Mouse (Mus musculus): ENCODE data around the gene Pcdh7. TPM values are rescaled to one million over a fixed set of nuclear protein-coding genes. Genes with fewer than 3 reads are reported as not detected.

Pcdh7 gene
- total and polyA plus RNA-seq, 2 experiments: 0.32 to 1.5 TPM

DNA sequence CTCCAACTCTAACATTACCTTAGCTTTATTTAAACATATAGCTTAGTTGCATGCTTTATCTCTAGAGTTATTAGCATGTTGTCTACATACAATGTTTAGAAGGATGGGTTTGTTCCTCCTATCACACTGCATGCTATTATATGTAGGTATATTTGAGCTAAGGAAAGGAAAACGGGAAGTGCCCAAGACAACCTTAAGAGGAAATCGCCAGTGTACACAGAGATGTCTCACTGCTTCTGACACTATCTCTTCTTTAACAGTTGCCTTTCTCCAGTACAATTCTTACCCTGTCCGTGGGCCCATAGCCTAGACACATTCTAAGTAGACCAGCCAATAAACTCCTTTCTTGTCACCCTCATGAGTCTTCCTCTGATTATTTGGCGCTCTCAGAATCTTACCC, 62.8 kb downstream of the Pcdh7 start:
- 86% methylated on average over 4 of the region's 4 CpGs for WGBS
- no peak for DNase-seq (ENCODE audit: extremely low read depth, low read depth, low spot score)
- no peak for TF ChIP-seq POLR2A (IDR thresholded peaks at IDR 0.05; ENCODE audit: extremely low read depth, insufficient read depth, low read length)
- no peak for TF ChIP-seq CTCF (IDR thresholded peaks at IDR 0.05; ENCODE audit: low read depth, low read length)
- no peaks in the 10 kb centered on the region for H3K36me3 ChIP-seq (ENCODE audit: control insufficient read depth, insufficient read depth, low read length)
- no peaks in the 10 kb centered on the region for H3K79me2 ChIP-seq (ENCODE audit: control insufficient read depth, insufficient read depth, low read length)
- no peak overlapping the region for H3K27ac ChIP-seq (replicated peaks; ENCODE audit: insufficient read depth, low read depth, low read length)
- H3K4me3 ChIP-seq (ENCODE audit: insufficient read depth, low read depth, low read length): no peak overlapping the region
- no peaks in the 10 kb centered on the region for H3K4me1 ChIP-seq (ENCODE audit: control insufficient read depth, insufficient read depth, low read length)
- H3K27me3 ChIP-seq (ENCODE audit: control insufficient read depth, insufficient read depth, low read length): no peaks in the 10 kb centered on the region
- H3K9ac ChIP-seq (ENCODE audit: low read depth, low read length): no peak overlapping the region

DNA sequence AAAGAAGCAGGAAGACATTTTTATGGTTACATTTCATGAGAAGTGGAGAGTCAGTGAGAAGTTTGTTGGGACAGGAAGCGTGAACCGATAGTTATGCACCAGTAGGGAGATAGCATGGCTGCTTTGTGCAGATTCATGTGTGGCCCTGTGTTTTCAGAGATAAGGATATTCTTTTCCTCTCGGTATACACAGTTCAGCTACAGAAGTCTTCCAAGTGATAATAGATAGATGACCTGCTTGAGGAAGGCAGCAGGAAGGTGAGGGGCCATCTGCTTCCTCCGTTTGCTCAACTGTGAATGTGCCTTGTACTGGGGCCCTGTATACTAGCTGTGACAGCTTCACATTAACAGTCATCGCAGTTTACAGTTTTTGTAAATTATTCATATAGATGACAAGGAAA, 64.2 kb downstream of the Pcdh7 start:
- whole genome bisulfite sequencing: 71% methylated on average over 5 of the region's 5 CpGs
- Histone ChIP-seq H3K79me2 (ENCODE audit: control insufficient read depth, insufficient read depth, low read length) (no peaks in the 10 kb centered on the region), H3K9ac (ENCODE audit: low read depth, low read length) (no peak overlapping the region), H3K4me1 (ENCODE audit: control insufficient read depth, insufficient read depth, low read length) (no peaks in the 10 kb centered on the region), H3K36me3 (ENCODE audit: control insufficient read depth, insufficient read depth, low read length) (no peaks in the 10 kb centered on the region), H3K4me3 (ENCODE audit: insufficient read depth, low read depth, low read length) (no peak overlapping the region), H3K27me3 (ENCODE audit: control insufficient read depth, insufficient read depth, low read length) (no peaks in the 10 kb centered on the region), H3K27ac (replicated peaks; ENCODE audit: insufficient read depth, low read depth, low read length) (no peak overlapping the region)
- no peak for DNase-seq (ENCODE audit: extremely low read depth, low read depth, low spot score)
- TF ChIP-seq POLR2A (IDR thresholded peaks at IDR 0.05; ENCODE audit: extremely low read depth, insufficient read depth, low read length): no peak

DNA sequence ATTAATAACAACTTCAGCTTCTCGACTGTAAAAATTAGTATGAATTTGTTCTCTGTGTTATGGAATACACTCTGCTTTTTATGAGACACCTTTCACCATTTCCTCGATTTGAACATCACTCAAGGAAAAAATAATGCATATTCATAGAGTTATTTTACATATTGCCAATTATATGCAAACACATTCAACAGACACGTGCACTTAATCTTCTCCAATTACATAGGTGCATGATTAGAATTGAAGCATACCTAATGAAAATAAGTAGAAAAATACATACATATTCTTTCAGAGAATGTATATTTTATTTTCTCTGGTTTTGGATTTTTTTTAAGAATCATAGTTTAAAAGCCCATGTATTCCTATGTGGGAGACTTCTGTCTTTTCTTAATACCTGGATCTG, 64.8 kb downstream of the Pcdh7 start:
- no peaks in the 10 kb centered on the region for H3K4me1 ChIP-seq (ENCODE audit: control insufficient read depth, insufficient read depth, low read length)
- no peak overlapping the region for H3K4me3 ChIP-seq (ENCODE audit: insufficient read depth, low read depth, low read length)
- no peak overlapping the region for H3K9ac ChIP-seq (ENCODE audit: low read depth, low read length)
- 81% methylated on average over 3 of the region's 3 CpGs for WGBS
- H3K79me2 ChIP-seq (ENCODE audit: control insufficient read depth, insufficient read depth, low read length): no peaks in the 10 kb centered on the region
- TF ChIP-seq CTCF (IDR thresholded peaks at IDR 0.05; ENCODE audit: low read depth, low read length) (no peak), POLR2A (IDR thresholded peaks at IDR 0.05; ENCODE audit: extremely low read depth, insufficient read depth, low read length) (no peak)
- H3K27ac ChIP-seq (replicated peaks; ENCODE audit: insufficient read depth, low read depth, low read length): no peak overlapping the region
- no peaks in the 10 kb centered on the region for H3K36me3 ChIP-seq (ENCODE audit: control insufficient read depth, insufficient read depth, low read length)
- no peak for DNase-seq (ENCODE audit: extremely low read depth, low read depth, low spot score)
- H3K27me3 ChIP-seq (ENCODE audit: control insufficient read depth, insufficient read depth, low read length): no peaks in the 10 kb centered on the region

DNA sequence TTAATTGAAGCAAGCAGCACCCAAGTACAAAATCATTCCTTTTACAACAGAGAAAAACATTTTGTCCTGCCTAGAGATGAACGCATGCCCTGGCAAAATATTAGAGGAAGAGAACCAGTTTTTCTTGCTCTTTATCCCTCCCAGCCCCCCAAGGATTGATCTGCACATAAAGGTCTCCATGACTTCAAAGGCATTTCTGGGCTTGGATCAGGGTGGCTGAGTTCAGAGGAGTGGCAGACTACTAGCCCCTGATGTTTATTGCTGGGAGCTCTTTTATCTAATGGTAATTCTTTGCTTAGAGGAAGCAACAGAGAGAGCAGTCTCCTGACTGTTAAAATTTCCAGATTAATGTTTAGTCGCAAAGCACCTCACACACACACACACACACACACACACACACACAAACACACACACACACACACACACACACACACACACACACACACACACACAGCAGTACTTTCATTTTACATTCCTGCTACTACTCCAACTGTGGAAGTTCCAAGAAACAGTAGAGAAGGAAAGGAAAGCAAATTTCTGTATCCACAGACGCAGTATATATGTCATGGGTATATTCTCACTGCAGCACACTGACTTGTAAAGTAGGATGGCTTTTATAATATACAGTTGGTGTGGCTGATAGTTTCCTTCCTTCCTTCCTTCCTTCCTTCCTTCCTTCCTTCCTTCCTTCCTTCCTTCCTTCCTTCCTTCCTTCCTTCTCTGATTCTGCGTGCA, 71.2 kb downstream of the Pcdh7 start:
- Histone ChIP-seq H3K79me2 (ENCODE audit: control insufficient read depth, insufficient read depth, low read length) (no peaks in the 10 kb centered on the region), H3K4me3 (ENCODE audit: insufficient read depth, low read depth, low read length) (no peak overlapping the region), H3K36me3 (ENCODE audit: control insufficient read depth, insufficient read depth, low read length) (no peaks in the 10 kb centered on the region), H3K27me3 (ENCODE audit: control insufficient read depth, insufficient read depth, low read length) (no peaks in the 10 kb centered on the region), H3K9ac (ENCODE audit: low read depth, low read length) (no peak overlapping the region), H3K27ac (replicated peaks; ENCODE audit: insufficient read depth, low read depth, low read length) (no peak overlapping the region), H3K4me1 (ENCODE audit: control insufficient read depth, insufficient read depth, low read length) (no peaks in the 10 kb centered on the region)
- TF ChIP-seq CTCF (IDR thresholded peaks at IDR 0.05; ENCODE audit: low read depth, low read length) (no peak), POLR2A (IDR thresholded peaks at IDR 0.05; ENCODE audit: extremely low read depth, insufficient read depth, low read length) (no peak)
- WGBS: 55% methylated on average over 4 of the region's 4 CpGs
- DNase-seq (ENCODE audit: extremely low read depth, low read depth, low spot score): no peak

DNA sequence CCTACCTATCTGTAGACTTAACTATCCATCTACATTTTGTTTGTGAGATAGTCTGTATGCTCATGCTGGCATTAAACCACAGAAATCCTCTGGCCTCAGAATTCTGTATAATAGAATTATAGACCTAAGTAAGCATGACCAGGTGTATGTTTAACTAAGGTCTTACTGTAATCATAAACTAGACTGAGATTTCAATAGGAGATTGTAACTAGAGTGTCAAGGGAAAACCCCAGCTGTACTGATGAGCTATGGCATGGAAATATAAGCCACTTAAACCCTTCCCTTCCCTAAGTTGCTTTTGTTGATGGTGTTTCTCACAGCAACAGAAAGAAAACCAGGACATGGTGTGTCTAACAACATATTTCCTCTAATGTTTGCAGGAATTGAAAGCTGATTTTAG, 78.6 kb downstream of the Pcdh7 start:
- DNase-seq (ENCODE audit: extremely low read depth, low read depth, low spot score): no peak
- no peaks in the 10 kb centered on the region for H3K79me2 ChIP-seq (ENCODE audit: control insufficient read depth, insufficient read depth, low read length)
- H3K36me3 ChIP-seq (ENCODE audit: control insufficient read depth, insufficient read depth, low read length): no peaks in the 10 kb centered on the region
- no peak overlapping the region for H3K4me3 ChIP-seq (ENCODE audit: insufficient read depth, low read depth, low read length)
- H3K4me1 ChIP-seq (ENCODE audit: control insufficient read depth, insufficient read depth, low read length): no peaks in the 10 kb centered on the region
- TF ChIP-seq CTCF (IDR thresholded peaks at IDR 0.05; ENCODE audit: low read depth, low read length) (no peak), POLR2A (IDR thresholded peaks at IDR 0.05; ENCODE audit: extremely low read depth, insufficient read depth, low read length) (no peak)
- no peaks in the 10 kb centered on the region for H3K27me3 ChIP-seq (ENCODE audit: control insufficient read depth, insufficient read depth, low read length)
- no peak overlapping the region for H3K27ac ChIP-seq (replicated peaks; ENCODE audit: insufficient read depth, low read depth, low read length)
- no peak overlapping the region for H3K9ac ChIP-seq (ENCODE audit: low read depth, low read length)

DNA sequence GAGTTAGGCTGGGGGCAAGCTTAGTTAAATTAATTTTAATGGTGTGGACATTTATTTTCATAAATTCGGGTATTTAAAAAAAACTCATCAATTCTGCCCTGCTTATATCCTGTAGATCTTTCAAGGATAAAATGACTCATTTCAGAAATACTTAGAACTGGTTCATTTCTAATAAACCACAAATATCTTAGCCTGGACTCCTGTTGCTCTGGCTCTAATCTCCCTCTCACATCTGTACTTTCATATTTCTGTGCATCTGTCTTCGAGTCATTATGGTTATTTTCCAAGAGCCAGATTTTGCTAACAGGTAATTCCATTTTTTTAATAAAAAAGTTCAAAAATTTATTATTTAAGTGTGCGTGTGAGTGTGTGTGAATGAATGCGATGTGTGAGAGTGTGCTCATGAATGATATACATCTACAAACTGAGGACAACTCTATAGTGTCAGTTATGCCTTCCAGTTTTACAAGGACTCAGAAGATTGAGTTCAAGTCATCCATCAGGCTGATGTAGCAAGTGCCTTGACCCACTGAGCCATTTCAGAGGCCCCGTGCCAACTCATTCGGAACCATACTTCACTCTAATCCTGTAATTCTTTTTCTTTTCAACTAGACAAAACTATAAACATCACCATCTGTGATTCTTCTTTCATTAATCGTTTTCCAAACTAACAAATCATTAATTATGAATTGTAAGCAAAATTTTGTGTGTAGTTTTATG, 80.3 kb downstream of the Pcdh7 start:
- Histone ChIP-seq H3K27ac (replicated peaks; ENCODE audit: insufficient read depth, low read depth, low read length) (no peak overlapping the region), H3K9ac (ENCODE audit: low read depth, low read length) (no peak overlapping the region), H3K4me1 (ENCODE audit: control insufficient read depth, insufficient read depth, low read length) (no peaks in the 10 kb centered on the region), H3K36me3 (ENCODE audit: control insufficient read depth, insufficient read depth, low read length) (no peaks in the 10 kb centered on the region), H3K79me2 (ENCODE audit: control insufficient read depth, insufficient read depth, low read length) (no peaks in the 10 kb centered on the region), H3K4me3 (ENCODE audit: insufficient read depth, low read depth, low read length) (no peak overlapping the region), H3K27me3 (ENCODE audit: control insufficient read depth, insufficient read depth, low read length) (no peaks in the 10 kb centered on the region)
- DNase-seq (ENCODE audit: extremely low read depth, low read depth, low spot score): no peak
- 87% methylated on average over 7 of the region's 7 CpGs for WGBS
- TF ChIP-seq CTCF (IDR thresholded peaks at IDR 0.05; ENCODE audit: low read depth, low read length): no peak

Data from liver, adult 2 months (tissue).